Mouse (Mus musculus) C2C12 (cell line): ENCODE data around the gene Srsf3.

Experiments
- CEBPB ChIP-seq: IDR thresholded peaks from one replicate; pipeline ENCODE4 v1.6.1; 2011; ENCODE audit warnings: low read depth, mild to moderate bottlenecking, control low read depth, moderate library complexity
- CTCF ChIP-seq: IDR thresholded peaks from one replicate; pipeline ENCODE4 v1.5.1; 2011; ENCODE audit not compliant: control insufficient read depth, insufficient read depth, insufficient read length
- MAX ChIP-seq: IDR thresholded peaks from one replicate; pipeline ENCODE4 v1.6.1; 2011; ENCODE audit warnings: mild to moderate bottlenecking, control low read depth
- MYOD1 ChIP-seq: IDR thresholded peaks from one replicate; pipeline ENCODE4 v1.6.1; 2011; ENCODE audit warnings: low read depth; ENCODE audit not compliant: control insufficient read depth, insufficient read length
- USF1 ChIP-seq: IDR thresholded peaks from one replicate; pipeline ENCODE4 v1.6.1; 2011; ENCODE audit warnings: low read depth, mild to moderate bottlenecking, control low read depth, moderate library complexity

DNA sequence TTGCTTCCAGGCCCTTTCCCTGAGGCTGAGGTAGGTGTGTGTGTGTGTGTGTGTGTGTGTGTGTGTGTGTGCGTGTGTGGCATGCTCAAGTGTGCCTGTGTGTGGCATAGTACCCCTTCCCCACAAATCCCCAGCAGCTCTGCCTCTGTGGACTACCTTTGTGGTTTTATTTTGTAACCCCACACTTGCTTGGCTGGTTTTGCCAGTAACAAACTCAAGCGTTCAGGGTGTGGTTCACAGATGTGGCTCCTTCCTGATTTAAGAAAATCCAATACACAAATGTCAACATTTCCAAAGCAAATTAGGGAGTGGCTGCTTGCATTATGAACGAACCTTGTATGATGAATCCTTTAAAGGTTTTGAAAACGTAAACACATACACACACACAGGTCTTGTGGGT is 15.7 kb upstream of the Srsf3 start:
- TF ChIP-seq CTCF (no peak), MAX (no peak), MYOD1 (no peak), USF1 (no peak), CEBPB (no peak)
